Mouse (Mus musculus) lung, adult 2 months (tissue): ENCODE data around the gene U2af1.

Experiments used
- CTCF ChIP-seq: fragments of 200-500 bp; IDR thresholded peaks from 2 replicates; pipeline ENCODE4 v1.5.1; 2011; ENCODE audit warnings: mild to moderate bottlenecking, low read length, control low read depth; ENCODE audit not compliant: insufficient read depth
- POLR2A ChIP-seq: fragments of 200-500 bp; IDR thresholded peaks from 2 replicates; pipeline ENCODE4 v1.6.1; 2011; ENCODE audit warnings: low read depth, mild to moderate bottlenecking, control low read depth, low read length, borderline replicate concordance; ENCODE audit errors: extremely low read depth

DNA sequence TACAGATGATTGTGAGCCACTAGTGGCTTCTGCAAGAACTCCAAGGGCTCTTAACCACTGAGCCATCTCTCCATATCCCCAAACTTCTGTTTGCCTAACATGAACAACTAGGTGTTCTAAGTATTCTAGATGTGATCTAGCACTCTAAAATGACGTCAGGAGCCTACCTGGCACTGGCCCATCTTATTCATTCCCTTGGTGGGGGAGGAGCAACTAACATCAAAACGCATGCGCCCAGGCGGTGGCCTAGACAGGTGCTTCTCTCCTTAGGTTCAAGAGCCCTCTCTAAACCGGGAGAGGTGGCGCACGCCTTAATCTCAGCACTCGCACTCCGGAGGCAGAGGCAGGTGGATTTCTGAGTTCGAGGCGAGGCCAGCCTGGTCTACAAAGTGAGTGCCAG is 22.9 kb downstream of the U2af1 start:
- TF ChIP-seq POLR2A (no peak), CTCF (no peak)
